ENCODE assay signal across 9 mouse cellular contexts in the genomic region with DNA sequence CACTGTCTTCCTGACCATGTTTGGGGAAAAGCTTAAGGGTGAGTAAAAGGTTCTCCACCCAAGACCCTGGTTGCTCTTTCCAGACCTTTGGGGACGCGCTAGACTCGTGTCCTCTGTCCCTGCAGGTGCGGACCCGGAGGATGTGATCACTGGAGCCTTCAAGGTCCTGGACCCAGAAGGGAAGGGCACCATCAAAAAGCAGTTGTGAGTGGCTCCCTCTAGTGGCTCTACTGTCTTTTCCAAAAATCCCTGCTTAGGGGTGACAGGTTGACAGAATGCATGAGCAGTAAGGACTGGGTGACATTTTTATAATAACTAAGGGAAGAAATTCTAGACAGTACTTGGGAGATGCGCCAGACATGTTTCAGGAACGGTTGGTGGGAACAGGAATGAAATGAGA. TPM values are rescaled to one million over a fixed set of nuclear protein-coding genes. Genes with fewer than 3 reads are reported as not detected.
A peak's percentile ranks its signal among the peaks of the same experiment; 100 is the strongest.
DNase-seq lines count a peak whose midpoint lies in the region; ATAC-seq and TF ChIP-seq lines count a peak whose summit lies in the region.
"Had no signal": no experiment of that assay in that cellular context is flagged by ENCODE, and none has a peak within 500 bp of the region (broad histone marks: within the 10 kb centered on the region; RNA-seq: fewer than 3 reads in every experiment).

No protein-coding gene starts in this region.

- no peak for TF ChIP-seq EP300 in MEL (IDR thresholded peaks at IDR 0.05; ENCODE audit: low read depth in 1 of 2, low read length in 2 of 2)

- H3K27ac ChIP-seq in MEL (ENCODE audit: control insufficient read depth, low read depth, low read length) = no peak overlapping the region
- no peak overlapping the region for H3K27ac ChIP-seq in midbrain, embryonic 11.5 days (ENCODE audit: low read depth, low read length)

- peaks cover 0 to 21% of the 10 kb centered on the region in 2 experiments; a peak in 2 of 4 replicates for H3K36me3 ChIP-seq in MEL (ENCODE audit: control insufficient read depth in 1 of 2, insufficient read depth in 2 of 2, low read length in 2 of 2)
- no peaks in the 10 kb centered on the region for H3K36me3 ChIP-seq in midbrain, embryonic 11.5 days (ENCODE audit: control insufficient read depth, insufficient read depth, low read length)

- no peak overlapping the region for H3K4me3 ChIP-seq in MEL (ENCODE audit: control insufficient read depth in 1 of 2, insufficient read depth in 1 of 2, low read depth in 2 of 2, low read length in 2 of 2)
- no peak overlapping the region for H3K4me3 ChIP-seq in midbrain, embryonic 11.5 days (ENCODE audit: low read depth, low read length)
- H3K4me3 ChIP-seq: erythroblast, embryonic 14.5 days had no signal

- peaks cover 3% of the 10 kb centered on the region for H3K79me2 ChIP-seq in MEL (ENCODE audit: control insufficient read depth, insufficient read depth, low read length, poor library complexity)

- no peaks in the 10 kb centered on the region for H3K9me3 ChIP-seq in MEL (replicated peaks; ENCODE audit: insufficient read depth, low read length)
- H3K9me3 ChIP-seq in midbrain, embryonic 11.5 days (ENCODE audit: control insufficient read depth, low read length) = no peaks in the 10 kb centered on the region

- 34% methylated on average over 7 of the region's 7 CpGs for WGBS in midbrain, embryonic 11.5 days

- peaks cover 15 to 37% of the 10 kb centered on the region in 2 experiments for H3K4me1 ChIP-seq in MEL (ENCODE audit: control insufficient read depth in 1 of 2, insufficient read depth in 2 of 2, low read length in 2 of 2)
- peaks cover 4% of the 10 kb centered on the region; the same call in 1 of the 2 replicates for H3K4me1 ChIP-seq in midbrain, embryonic 11.5 days (ENCODE audit: control insufficient read depth, insufficient read depth, low read length)

- H3K9ac ChIP-seq in MEL (ENCODE audit: control insufficient read depth, low read depth, low read length, poor library complexity, severe bottlenecking) = no peak overlapping the region
- H3K9ac ChIP-seq in midbrain, embryonic 11.5 days (ENCODE audit: low read length) = no peak overlapping the region

- no peaks in the 10 kb centered on the region for H3K27me3 ChIP-seq in MEL (ENCODE audit: control insufficient read depth in 1 of 2, insufficient read depth in 2 of 2, low read length in 2 of 2)
- peaks cover 14% of the 10 kb centered on the region; the same call in 1 of the 2 replicates for H3K27me3 ChIP-seq in midbrain, embryonic 11.5 days (ENCODE audit: control insufficient read depth, insufficient read depth, low read length)

- TF ChIP-seq RAD21 in MEL (IDR thresholded peaks at IDR 0.05; ENCODE audit: low read depth, low read length) = peak; percentile 44

- ATAC-seq in midbrain, embryonic 11.5 days (ENCODE audit: low FRiP score) = no peak

- TF ChIP-seq POLR2A in MEL (IDR thresholded peaks at IDR 0.05; ENCODE audit: control insufficient read depth in 1 of 2, insufficient read depth in 1 of 2, low read depth in 1 of 2, low read length in 2 of 2, poor library complexity in 1 of 2) = no peak

- DNase-seq in kidney, postnatal 10 days = peak; percentile 61
- DNase-seq in kidney, adult 11 months = no peak
- DNase-seq in MEL (ENCODE audit: low read depth, low spot score) = peak; percentile 81
- DNase-seq in cerebellum, postnatal 14 days = peak; percentile 69 to 76
- DNase-seq in lung, postnatal 36 days = peak; percentile 65
- DNase-seq in midbrain, embryonic 11.5 days (ENCODE audit: low spot score, missing footprints) = no peak
- DNase-seq in ovary, postnatal 10 days (ENCODE audit: low spot score) = no peak
- no peak for DNase-seq in heart, adult 9 months (ENCODE audit: low spot score in 2 of 2)

- peak; percentile 69 to 81 (median 74) for TF ChIP-seq CTCF in MEL (IDR thresholded peaks at IDR 0.05 in 2 of 3, conservative IDR thresholded peaks at IDR 0.05 in 1 of 3; ENCODE audit: control insufficient read depth in 1 of 3, insufficient read depth in 1 of 3, low read depth in 2 of 3, low read length in 3 of 3, poor library complexity in 1 of 3, severe bottlenecking in 1 of 3)

- H3K4me2 ChIP-seq in midbrain, embryonic 11.5 days = no peak overlapping the region

TF ChIP-seq in MEL, 35 proteins besides CTCF, POLR2A, EP300 and RAD21:
- no peak for TF ChIP-seq NELFE (IDR thresholded peaks at IDR 0.05; ENCODE audit: low read depth, low read length)
- TF ChIP-seq SMC3 (IDR thresholded peaks at IDR 0.05; ENCODE audit: low read depth, low read length) = peak; percentile 59
- TF ChIP-seq MEF2A (IDR thresholded peaks at IDR 0.05; ENCODE audit: extremely low read depth, insufficient replicate concordance, low read depth, low read length, poor library complexity, severe bottlenecking) = no peak

RNA-seq across cellular contexts. Expression of a gene that starts 4.8 kb away (rescaled TPM):
- 8.3 and 11.2 TPM in 2 replicates for total RNA-seq in MEL (2012; rRNA removed)
- polyA plus RNA-seq in MEL (2012; ENCODE audit: insufficient read depth in 1 of 2, insufficient read length in 2 of 2, low read depth in 1 of 2, low replicate concordance in 2 of 2, missing spikeins in 1 of 2) = 1 to 10 TPM in 1 of 2 experiments, not detected in 1; 9.1 TPM
- 11.7 and 13.2 TPM in 2 replicates for polyA plus RNA-seq in midbrain, embryonic 11.5 days (2014; fragmentation: Nextera tagmentation; extraction: Ambion mirVana)

RNA-seq across cellular contexts. Expression of a gene that starts 5.2 kb away (rescaled TPM):
- 37.4 and 43.3 TPM in 2 replicates for total RNA-seq in MEL (2012; rRNA removed)
- polyA plus RNA-seq in MEL (2012; ENCODE audit: insufficient read depth in 1 of 2, insufficient read length in 2 of 2, low read depth in 1 of 2, low replicate concordance in 2 of 2, missing spikeins in 1 of 2) = 10 to 100 TPM in 1 of 2 experiments, not detected in 1; 70.3 TPM
- 16.9 and 19.3 TPM in 2 replicates for polyA plus RNA-seq in midbrain, embryonic 11.5 days (2014; fragmentation: Nextera tagmentation; extraction: Ambion mirVana)

RNA-seq across cellular contexts. Expression of a gene that starts 17.6 kb away (rescaled TPM):
- 55.6 and 64.8 TPM in 2 replicates for total RNA-seq in MEL (2012; rRNA removed)
- polyA plus RNA-seq in MEL (2012; ENCODE audit: insufficient read depth in 1 of 2, insufficient read length in 2 of 2, low read depth in 1 of 2, low replicate concordance in 2 of 2, missing spikeins in 1 of 2) = 10 to 100 TPM in 1 of 2 experiments, not detected in 1; 56.7 TPM
- polyA plus RNA-seq in midbrain, embryonic 11.5 days (2014; fragmentation: Nextera tagmentation; extraction: Ambion mirVana) = 85.3 and 88.0 TPM in 2 replicates

RNA-seq across cellular contexts. Expression of a gene that starts 19.4 kb away (rescaled TPM):
- 13.9 and 14.6 TPM in 2 replicates for total RNA-seq in MEL (2012; rRNA removed)
- 10 to 100 TPM in 1 of 2 experiments, not detected in 1; 19.0 TPM for polyA plus RNA-seq in MEL (2012; ENCODE audit: insufficient read depth in 1 of 2, insufficient read length in 2 of 2, low read depth in 1 of 2, low replicate concordance in 2 of 2, missing spikeins in 1 of 2)
- 30.3 and 32.4 TPM in 2 replicates for polyA plus RNA-seq in midbrain, embryonic 11.5 days (2014; fragmentation: Nextera tagmentation; extraction: Ambion mirVana)

RNA-seq across cellular contexts. Expression of a gene that starts 19.4 kb away (rescaled TPM):
- 30.6 and 41.3 TPM in 2 replicates for total RNA-seq in MEL (2012; rRNA removed)
- polyA plus RNA-seq in MEL (2012; ENCODE audit: insufficient read depth in 1 of 2, insufficient read length in 2 of 2, low read depth in 1 of 2, low replicate concordance in 2 of 2, missing spikeins in 1 of 2) = 100 to 1,000 TPM in 1 of 2 experiments, not detected in 1; 116 TPM
- 24.6 and 29.8 TPM in 2 replicates for polyA plus RNA-seq in midbrain, embryonic 11.5 days (2014; fragmentation: Nextera tagmentation; extraction: Ambion mirVana)

Comparison
In these comparisons a context has a peak if more than half of its experiments do, and no peak if none do; other contexts are left out.
1. DNase-seq: peak in kidney, postnatal 10 days (single experiment), MEL (single experiment), cerebellum, postnatal 14 days (2 of 2) and lung, postnatal 36 days (single experiment); none in kidney, adult 11 months (single experiment), midbrain, embryonic 11.5 days (single experiment), ovary, postnatal 10 days (single experiment) and heart, adult 9 months (0 of 2).